22 mouse cellular contexts compared by ENCODE assay signal in genomic region chr2:130032661-130033060, GRCm38 (mm10). TPM values are rescaled to one million over a fixed set of nuclear protein-coding genes. Genes with fewer than 3 reads are reported as not detected.
A peak's percentile ranks its signal among the peaks of the same experiment; 100 is the strongest.
DNase-seq lines count a peak whose midpoint lies in the region; ATAC-seq lines count a peak whose summit lies in the region.
"Had no signal": no experiment of that assay in that cellular context is flagged by ENCODE, and none has a peak within 500 bp of the region (broad histone marks: within the 10 kb centered on the region; RNA-seq: fewer than 3 reads in every experiment).

No protein-coding gene starts in this region.

- WGBS in forebrain, embryonic 13.5 days, result 52% methylated on average over 3 of the region's 3 CpGs
- 78% methylated on average over 3 of the region's 3 CpGs for WGBS in forebrain, embryonic 12.5 days
- 58% methylated on average over 3 of the region's 3 CpGs for WGBS in heart, embryonic 12.5 days

- no peaks in the 10 kb centered on the region for H3K27me3 ChIP-seq in forebrain, embryonic 13.5 days
- H3K27me3 ChIP-seq in forebrain, embryonic 12.5 days, result no peaks in the 10 kb centered on the region
- no peaks in the 10 kb centered on the region for H3K27me3 ChIP-seq in heart, embryonic 12.5 days (replicated peaks)
- H3K27me3 ChIP-seq: hindbrain, embryonic 12.5 days; stomach, embryonic 15.5 days had no signal

- H3K4me1 ChIP-seq in forebrain, embryonic 13.5 days, result peaks cover 8% of the 10 kb centered on the region
- no peaks in the 10 kb centered on the region for H3K4me1 ChIP-seq in forebrain, embryonic 12.5 days
- H3K4me1 ChIP-seq in heart, embryonic 12.5 days (replicated peaks), result peaks cover 6% of the 10 kb centered on the region
- H3K4me1 ChIP-seq: hindbrain, embryonic 12.5 days; stomach, embryonic 15.5 days had no signal

- H3K27ac ChIP-seq in forebrain, embryonic 13.5 days, result no peak overlapping the region
- H3K27ac ChIP-seq in forebrain, embryonic 12.5 days, result no peak overlapping the region
- H3K27ac ChIP-seq in heart, embryonic 12.5 days (ENCODE audit: poor library complexity, severe bottlenecking), result no peak overlapping the region
- H3K27ac ChIP-seq: hindbrain, embryonic 12.5 days; stomach, embryonic 15.5 days had no signal

- H3K9ac ChIP-seq in forebrain, embryonic 13.5 days, result no peak overlapping the region
- no peak overlapping the region for H3K9ac ChIP-seq in forebrain, embryonic 12.5 days
- H3K9ac ChIP-seq in heart, embryonic 12.5 days, result no peak overlapping the region
- H3K9ac ChIP-seq: hindbrain, embryonic 12.5 days; liver, postnatal 0 days; stomach, embryonic 15.5 days had no signal

- no peak overlapping the region for H3K4me3 ChIP-seq in forebrain, embryonic 13.5 days
- H3K4me3 ChIP-seq in forebrain, embryonic 12.5 days (replicated peaks), result no peak overlapping the region
- H3K4me3 ChIP-seq in heart, embryonic 12.5 days, result no peak overlapping the region
- H3K4me3 ChIP-seq: hindbrain, embryonic 12.5 days; stomach, embryonic 15.5 days had no signal

- H3K9me3 ChIP-seq in forebrain, embryonic 13.5 days (replicated peaks), result no peaks in the 10 kb centered on the region
- H3K9me3 ChIP-seq in forebrain, embryonic 12.5 days, result no peaks in the 10 kb centered on the region
- no peaks in the 10 kb centered on the region for H3K9me3 ChIP-seq in heart, embryonic 12.5 days (replicated peaks)
- H3K9me3 ChIP-seq: hindbrain, embryonic 12.5 days; stomach, embryonic 15.5 days had no signal

- no peaks in the 10 kb centered on the region for H3K36me3 ChIP-seq in forebrain, embryonic 13.5 days (ENCODE audit: poor library complexity, severe bottlenecking)
- H3K36me3 ChIP-seq in forebrain, embryonic 12.5 days (replicated peaks), result no peaks in the 10 kb centered on the region
- no peaks in the 10 kb centered on the region for H3K36me3 ChIP-seq in heart, embryonic 12.5 days
- H3K36me3 ChIP-seq: hindbrain, embryonic 12.5 days; stomach, embryonic 15.5 days had no signal

- DNase-seq in heart, postnatal 4 days, result peak; percentile 16
- DNase-seq in adipocyte (ENCODE audit: low spot score), result peak; percentile 11
- DNase-seq in brain, embryonic 18.5 days (ENCODE audit: low read depth, low spot score), result peak; percentile 40
- DNase-seq in spleen, postnatal 4 days (ENCODE audit: low spot score in 2 of 2), result no peak
- DNase-seq: adrenal gland, postnatal 36 days; cerebellum, adult 8-10 months; gastrocnemius, postnatal 25 days; kidney, postnatal 36 days; liver, postnatal 0 days; thymus, postnatal 25 days had no signal

- peak; percentile 70 for ATAC-seq in forebrain, embryonic 13.5 days
- no peak for ATAC-seq in forebrain, embryonic 12.5 days (ENCODE audit: low FRiP score)
- ATAC-seq in heart, embryonic 12.5 days (ENCODE audit: insufficient number of reproducible peaks, low FRiP score), result no peak
- ATAC-seq: intestine, postnatal 0 days; liver, postnatal 0 days had no signal

- no peak overlapping the region for H3K4me2 ChIP-seq in forebrain, embryonic 13.5 days
- H3K4me2 ChIP-seq in forebrain, embryonic 12.5 days, result no peak overlapping the region
- H3K4me2 ChIP-seq in heart, embryonic 12.5 days, result no peak overlapping the region
- H3K4me2 ChIP-seq: hindbrain, embryonic 12.5 days; midbrain, embryonic 11.5 days; stomach, embryonic 15.5 days had no signal

RNA-seq across cellular contexts. Expression of gene Tgm3, which starts 20.5 kb away (rescaled TPM):
- polyA plus RNA-seq in forebrain, embryonic 13.5 days (2015; fragmentation: Nextera tagmentation; extraction: Ambion mirVana), result not detected in 2 replicates
- polyA plus RNA-seq in forebrain, embryonic 12.5 days (2016; fragmentation: Nextera tagmentation; extraction: Ambion mirVana), result not detected in 2 replicates
- total RNA-seq in heart, postnatal 4 days (2021), result under 1 TPM; 0.10 to 0.11 TPM
- 0.04 TPM in 1 of 2 replicates, not detected in the other for polyA plus RNA-seq in heart, embryonic 12.5 days (2016; fragmentation: Nextera tagmentation; extraction: Ambion mirVana)
- total RNA-seq: gastrocnemius, postnatal 25 days; heart, adult 8-10 months; liver, adult 2 months had no signal
- polyA plus RNA-seq: embryonic facial prominence, embryonic 11.5 days; heart, embryonic 16.5 days; hindbrain, embryonic 12.5 days; kidney, embryonic 14.5 days; liver, postnatal 0 days; midbrain, embryonic 11.5 days had no signal

Comparison
In these comparisons a context has a peak if more than half of its experiments do, and no peak if none do; other contexts are left out.
1. DNase-seq: peak in heart, postnatal 4 days (single experiment), adipocyte (single experiment) and brain, embryonic 18.5 days (single experiment); none in spleen, postnatal 4 days (0 of 2).